Mouse (Mus musculus): ENCODE measurements around the gene Cfap65. TPM values are rescaled to one million over a fixed set of nuclear protein-coding genes. Genes with fewer than 3 reads are reported as not detected.

Cfap65 gene
- total RNA-seq (2023): not detected

DNA sequence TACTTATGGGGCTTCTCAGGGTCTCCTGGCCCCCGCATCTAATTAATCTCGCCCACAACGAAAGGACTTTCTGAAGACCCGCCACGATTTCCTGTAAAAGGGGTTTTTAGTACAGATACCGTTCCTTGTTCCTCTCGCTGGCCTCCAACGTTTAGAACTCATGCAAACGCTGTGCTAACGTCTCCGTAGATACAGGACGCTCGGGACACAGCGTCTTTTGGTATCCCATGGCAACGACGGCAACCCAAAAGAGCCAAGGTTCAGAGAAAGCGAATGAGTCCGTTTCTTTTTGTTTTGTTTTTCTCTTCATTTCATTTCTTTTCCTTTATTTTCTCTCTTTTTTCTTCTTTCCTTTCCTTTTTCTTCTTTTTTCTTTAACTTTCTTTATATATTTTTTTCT is at the start of gene Cfap65:
TSS of gene Cfap65 (minus strand) at position 198 of the 400 bp plus-strand sequence.

DNA sequence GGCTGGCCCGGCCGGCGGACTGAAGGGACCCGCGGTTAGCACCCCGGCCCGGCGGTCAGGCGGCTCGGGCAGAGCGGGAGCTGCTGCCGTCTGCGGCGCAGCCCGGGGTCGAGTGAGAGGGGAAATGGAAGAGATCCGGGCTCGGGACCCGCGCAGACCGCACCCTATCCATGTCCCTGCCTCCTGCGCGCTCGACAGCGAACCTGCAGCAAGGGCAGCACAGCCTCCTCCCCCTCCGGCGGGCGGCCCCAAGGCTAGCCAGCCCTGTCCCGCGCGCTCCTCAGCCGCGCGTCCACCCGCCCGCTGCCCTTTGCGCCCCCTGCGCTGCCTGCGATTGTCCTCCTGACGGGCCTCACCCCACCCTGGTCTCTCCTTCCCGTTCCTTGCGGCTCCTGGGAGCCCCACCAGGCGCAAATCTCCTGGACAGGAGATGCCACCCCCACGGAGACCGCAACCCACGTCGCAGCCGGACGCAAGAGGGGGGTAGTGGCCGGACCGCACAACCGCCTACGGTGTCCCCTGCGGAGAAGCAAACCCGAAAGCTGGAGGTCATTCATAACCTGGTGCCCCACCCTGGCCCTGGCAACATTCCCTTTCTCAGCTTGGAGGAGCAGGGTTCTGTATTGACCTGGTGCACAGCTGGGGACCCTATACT is 16.3 kb upstream of the Cfap65 start, which contains the start of gene Ihh:
TSS of gene Ihh (minus strand) at position 117 of the 655 bp plus-strand sequence.

GRCm38 (mm10) chr1:74893134-74893855 is 42.1 kb downstream of the Cfap65 start, which contains the start of gene Cryba2:
TSS of gene Cryba2 (minus strand) at chr1:74893143.

DNA sequence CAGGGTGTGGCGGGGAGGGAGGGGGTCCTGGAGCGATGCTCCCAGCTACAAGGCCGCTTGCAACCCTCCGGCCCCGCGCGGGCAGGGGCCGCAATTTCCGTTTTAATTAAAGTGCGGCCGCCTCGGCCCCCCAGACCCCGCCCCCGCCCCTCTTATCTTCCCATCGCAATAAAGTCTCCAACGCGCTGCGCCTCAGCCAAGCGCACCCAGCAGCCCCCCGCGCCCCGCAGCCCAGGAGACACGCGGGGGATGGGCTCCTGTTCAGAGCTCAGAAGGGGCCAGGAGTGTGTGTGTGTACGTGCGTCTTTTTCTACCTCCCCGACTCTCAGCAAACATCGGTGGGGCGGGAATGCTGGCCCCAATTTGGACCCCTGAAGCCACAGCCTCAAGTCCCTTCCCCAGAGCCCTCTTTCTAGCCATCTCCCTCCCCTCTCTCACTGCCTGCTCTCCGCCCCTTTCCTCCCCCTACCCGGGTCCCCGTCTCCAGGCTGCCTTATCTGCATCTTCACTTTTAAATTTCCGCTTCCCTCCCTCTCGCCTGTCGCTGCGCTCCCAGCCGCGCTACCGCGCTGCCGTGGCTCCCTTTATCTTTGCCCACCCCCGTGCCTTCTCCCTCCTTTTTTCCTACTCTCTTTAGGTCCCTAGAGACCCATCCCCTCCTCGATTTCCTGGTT is 49.9 kb downstream of the Cfap65 start, which contains the start of gene Fev:
TSS of gene Fev (minus strand) at position 51 of the 674 bp plus-strand sequence.

GRCm38 (mm10) chr1:74854306-74855056 is 80.9 kb downstream of the Cfap65 start, which contains the start of gene Cdk5r2:
TSS of gene Cdk5r2 (plus strand) at chr1:74854934.

Other genes starting within 250 kb of the Cfap65 start
- gene Cyp27a1, start 222.0 kb downstream of the Cfap65 start, total RNA-seq (2023): 10 to 100 TPM; 29.6 to 41.2 TPM
- gene Prkag3, start 186.4 kb downstream of the Cfap65 start, total RNA-seq (2023): not detected
- 1 to 10 TPM; 1.5 to 1.8 TPM for gene Wnt6, start 163.7 kb downstream of the Cfap65 start, total RNA-seq (2023)
- gene Wnt10a, start 144.1 kb downstream of the Cfap65 start, total RNA-seq (2023): not detected
- not detected for gene Cdk5r2, start 80.7 kb downstream of the Cfap65 start, total RNA-seq (2023)
- not detected for gene Fev, start 50.2 kb downstream of the Cfap65 start, total RNA-seq (2023)
- not detected for gene Cryba2, start 42.5 kb downstream of the Cfap65 start, total RNA-seq (2023)
- under 1 TPM in 1 of 2 experiments, not detected in 1; 0.58 TPM for gene Ihh, start 16.1 kb upstream of the Cfap65 start, total RNA-seq (2023)
- gene Nhej1, start 189.6 kb upstream of the Cfap65 start, total RNA-seq (2023): 10 to 100 TPM in 1 of 2 experiments, 1 to 10 TPM in 1; 7.5 to 10.2 TPM
- 1 to 10 TPM; 1.2 to 1.5 TPM for gene Slc23a3, start 198.3 kb upstream of the Cfap65 start, total RNA-seq (2023)
- 100 to 1,000 TPM; 103 to 115 TPM for gene Cnppd1, start 207.1 kb upstream of the Cfap65 start, total RNA-seq (2023)
- 10 to 100 TPM; 64.6 to 70.8 TPM for gene Retreg2, start 207.2 kb upstream of the Cfap65 start, total RNA-seq (2023)
- 10 to 100 TPM; 52.0 to 63.6 TPM for gene Zfand2b, start 233.0 kb upstream of the Cfap65 start, total RNA-seq (2023)
- 1 to 10 TPM; 6.7 TPM for gene Abcb6, start 244.8 kb upstream of the Cfap65 start, total RNA-seq (2023)

Data from neutrophil, adult 59 days (primary cell).